Mouse (Mus musculus) hindbrain, postnatal 0 days (tissue): Measurements from ENCODE around the gene Cacybp. TPM values are rescaled to one million over a fixed set of nuclear protein-coding genes. Genes with fewer than 3 reads are reported as not detected.
A peak's percentile ranks its signal among the peaks of the same experiment; 100 is the strongest.

ENCODE experiments used
- ATAC-seq: fragments of 200-750 bp; cut with Nextera tagmentation; 2 replicates; pipeline ENCODE4 v1.8.0; 2017; ENCODE audit warnings: mild to moderate bottlenecking, moderate TSS enrichment, moderate library complexity
- DNase-seq: peaks from one replicate; pipeline ENCODE4 v3.0.0-alpha.2; 2015; ENCODE audit warnings: low spot score
- H3K27ac ChIP-seq: fragments of 300-500 bp; sonication (generic); 2 replicates; pipeline ENCODE4 v1.5.1; 2014; ENCODE audit warnings: mild to moderate bottlenecking
- H3K27me3 ChIP-seq: fragments of 300-500 bp; sonication (generic); 2 replicates; pipeline ENCODE4 v1.6.1; 2014; ENCODE audit warnings: low read length, mixed read lengths; ENCODE audit not compliant: insufficient read depth
- H3K36me3 ChIP-seq: fragments of 300-500 bp; sonication (generic); 2 replicates; pipeline ENCODE4 v1.6.1; 2014; ENCODE audit warnings: low read length, mixed read lengths; ENCODE audit not compliant: insufficient read depth
- H3K4me1 ChIP-seq: fragments of 300-500 bp; sonication (generic); 2 replicates; pipeline ENCODE4 v1.6.1; 2014; ENCODE audit warnings: antibody characterized with exemption, low read length, mixed read lengths; ENCODE audit not compliant: insufficient read depth
- H3K4me2 ChIP-seq: fragments of 300-500 bp; sonication (generic); 2 replicates; pipeline ENCODE4 v1.6.1; 2014; ENCODE audit warnings: low read depth, mild to moderate bottlenecking, low read length, moderate library complexity, mixed read lengths
- H3K4me3 ChIP-seq: fragments of 300-500 bp; sonication (generic); 2 replicates; pipeline ENCODE4 v1.5.1; 2014; ENCODE audit warnings: low read length
- H3K9ac ChIP-seq: fragments of 300-500 bp; sonication (generic); replicated peaks from 2 replicates; pipeline ENCODE4 v1.6.1; 2014; ENCODE audit warnings: mild to moderate bottlenecking, low read length, moderate library complexity, mixed read lengths
- H3K9me3 ChIP-seq: fragments of 300-500 bp; sonication (generic); 2 replicates; pipeline ENCODE4 v1.6.1; 2016; ENCODE audit warnings: low read length, mixed read lengths
- CTCF ChIP-seq: IDR thresholded peaks from 2 replicates; pipeline ENCODE4 v1.5.1; 2016; ENCODE audit warnings: antibody characterized with exemption, control low read depth, low read depth
- WGBS: fragments of 180-500 bp; shearing (Covaris S2); extraction: QIAGEN DNeasy Blood & Tissue Kit; methylation state at CpG from one replicate; pipeline ENCODE4 v1.1.7; 2014; 5-methylcytosine and 5-hydroxymethylcytosine counted together
- polyA plus RNA-seq: library from polyadenylated mRNA; unstranded; fragments of >200 nt; fragmentation: Nextera tagmentation; extraction: Ambion mirVana; gene quantifications from 2 replicates; pipeline ENCODE4 v1.2.1, GENCODE M21; 2015
- total RNA-seq: library from RNA; depleted of rRNA; stranded (reverse); fragments of >200 nt; gene quantifications from 2 replicates; pipeline ENCODE4 v1.2.3, GENCODE M21; 2014

Gene Cacybp
- total and polyA plus RNA-seq, 2 experiments from 2014 or later, result 49.5 to 317 TPM

DNA sequence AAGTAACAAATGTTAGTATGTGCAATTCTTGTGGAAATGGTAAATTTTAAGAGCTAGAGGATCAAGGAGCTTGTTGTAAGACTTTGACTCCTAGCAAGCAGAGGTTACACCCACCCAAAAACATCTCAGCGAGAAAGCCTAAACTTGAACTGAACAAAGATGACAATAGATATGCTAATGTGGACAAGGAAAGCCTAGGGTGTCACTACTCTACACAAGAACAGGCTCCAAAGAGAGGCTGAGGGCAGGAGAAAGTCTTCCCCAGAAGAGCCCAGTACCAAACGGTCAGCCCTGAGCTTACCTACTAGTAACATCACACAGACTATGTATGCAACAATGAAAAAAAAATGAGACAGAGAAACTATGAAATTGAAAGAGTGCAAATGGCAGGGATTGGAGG, 2.8 kb downstream of the Cacybp start:
- no peaks in the 10 kb centered on the region for H3K9me3 ChIP-seq
- DNase-seq (no peak), ATAC-seq (no peak)
- H3K4me1 ChIP-seq, result peaks cover 18% of the 10 kb centered on the region
- H3K4me2 ChIP-seq, result 0 out of 2 replicates have a peak overlapping the region, but pooled peaks have one; percentile 19
- 27% methylated on average over 2 of the region's 2 CpGs for WGBS
- TF ChIP-seq CTCF, result no peak
- H3K27ac ChIP-seq, result no peak overlapping the region
- H3K9ac ChIP-seq, result no peak overlapping the region
- H3K27me3 ChIP-seq, result no peaks in the 10 kb centered on the region
- H3K36me3 ChIP-seq, result peaks cover 24% of the 10 kb centered on the region; the same call in 1 of the 2 replicates
- H3K4me3 ChIP-seq, result no peak overlapping the region

DNA sequence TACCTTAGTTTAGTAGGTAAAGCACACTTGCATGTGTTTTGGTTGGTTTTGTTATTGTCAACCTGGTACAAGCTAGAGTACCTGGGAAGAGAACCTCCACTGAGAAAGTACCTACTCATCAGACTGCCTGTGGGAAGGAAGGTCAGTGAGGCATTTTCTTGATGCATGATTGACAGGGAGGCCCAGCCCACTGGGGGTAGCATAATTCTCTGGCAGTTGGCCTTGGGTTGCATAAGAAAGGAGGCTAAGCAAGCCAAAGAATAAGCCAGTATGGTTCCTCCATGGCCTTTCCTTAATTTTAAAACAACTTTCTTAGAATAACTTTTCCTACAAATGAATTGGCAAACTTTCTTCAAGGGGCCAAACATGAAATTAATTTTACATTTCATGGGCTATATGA, 7.2 kb downstream of the Cacybp start:
- Histone ChIP-seq H3K27ac (no peak overlapping the region), H3K4me1 (peaks cover 7% of the 10 kb centered on the region; the same call in 1 of the 2 replicates), H3K9me3 (no peaks in the 10 kb centered on the region), H3K4me2 (no peak overlapping the region), H3K4me3 (no peak overlapping the region), H3K36me3 (peaks cover 33% of the 10 kb centered on the region), H3K27me3 (no peaks in the 10 kb centered on the region), H3K9ac (no peak overlapping the region)
- no peak for ATAC-seq
- no peak for DNase-seq
- no peak for TF ChIP-seq CTCF

DNA sequence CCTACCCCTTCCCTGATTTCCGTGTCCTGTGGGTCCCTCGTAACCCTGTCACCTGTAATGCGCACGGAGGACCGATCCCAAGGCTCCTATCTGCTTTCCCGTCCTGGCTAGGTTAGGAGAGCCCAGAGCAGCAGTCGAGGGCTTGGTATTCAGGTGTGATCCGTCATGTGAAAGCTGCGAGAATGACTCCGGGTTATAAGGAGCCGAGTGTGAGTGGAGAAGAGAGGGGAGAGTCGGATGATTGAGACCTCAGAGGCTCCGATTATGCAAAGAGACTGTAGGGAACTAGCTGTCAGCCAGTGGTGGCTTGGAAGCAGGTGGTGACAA, 17.4 kb downstream of the Cacybp start:
- Histone ChIP-seq H3K4me1 (peaks cover 7% of the 10 kb centered on the region; the same call in 1 of the 2 replicates), H3K9me3 (no peaks in the 10 kb centered on the region), H3K4me2 (peak overlapping the region; percentile 83), H3K36me3 (peaks cover 9% of the 10 kb centered on the region; the same call in 1 of the 2 replicates), H3K27me3 (no peaks in the 10 kb centered on the region), H3K27ac (peak overlapping the region; percentile 91), H3K9ac (peak overlapping the region; percentile 85), H3K4me3 (peak overlapping the region; percentile 83)
- DNase-seq, result no peak
- ATAC-seq, result no peak
- WGBS, result under 1% methylated on average over 13 of the region's 13 CpGs
- no peak for TF ChIP-seq CTCF

DNA sequence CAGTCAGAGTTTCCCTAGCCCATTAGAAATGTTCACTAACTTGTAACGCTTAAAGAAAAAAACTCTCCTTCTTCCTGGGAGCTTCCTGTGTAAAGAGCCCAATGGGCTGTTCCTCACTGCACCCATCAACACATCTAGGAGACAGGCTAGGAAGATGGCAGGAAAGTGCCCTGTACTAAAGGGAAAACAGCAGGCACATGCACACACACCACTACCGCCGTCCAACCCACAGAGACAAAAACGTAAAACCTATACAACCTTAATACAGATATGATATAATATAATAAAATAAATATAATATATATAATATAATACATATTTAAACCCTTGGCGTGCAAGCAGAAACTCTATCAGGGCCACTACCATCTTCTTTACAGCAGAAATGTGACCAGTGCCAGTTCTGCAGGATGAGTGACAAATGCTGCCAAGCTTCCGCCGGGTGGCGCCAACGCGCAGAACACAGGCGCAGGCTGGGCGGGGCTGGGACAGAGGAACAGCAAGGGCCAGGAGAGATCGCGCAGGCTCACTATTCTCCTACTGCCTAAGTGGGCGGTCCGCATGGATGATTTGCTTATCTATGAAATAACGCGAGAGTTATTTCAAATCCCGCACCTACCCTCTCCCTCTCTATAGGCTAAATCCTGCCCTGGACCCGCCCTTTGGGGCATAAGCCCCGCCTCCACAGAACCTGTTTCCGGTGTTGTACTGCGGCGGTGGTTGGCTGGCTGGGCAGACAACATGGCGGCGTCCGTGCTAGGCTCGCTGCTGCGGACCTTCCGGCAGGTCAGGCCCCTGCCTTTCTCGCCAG, 17.9 kb downstream of the Cacybp start, which contains the start of gene Mrps14:
Mrps14 (plus strand) TSS at position 687 of the 808 bp plus-strand sequence.
- Histone ChIP-seq H3K4me2 (peak within 1 kb of the TSS; percentile 83), H3K4me3 (peak within 1 kb of the TSS; percentile 83), H3K36me3 (peaks cover 9% of the 10 kb centered on the region; the same call in 1 of the 2 replicates), H3K9me3 (no peaks in the 10 kb centered on the region), H3K4me1 (peaks cover 7% of the 10 kb centered on the region; the same call in 1 of the 2 replicates), H3K27ac (peak within 1 kb of the TSS; percentile 91), H3K9ac (peak within 1 kb of the TSS; percentile 85), H3K27me3 (no peaks in the 10 kb centered on the region)
- 7% methylated on average over 31 of the region's 31 CpGs for WGBS
- peak; percentile 88 for TF ChIP-seq CTCF
- DNase-seq (peak; percentile 99), ATAC-seq (peak; percentile 100)

DNA sequence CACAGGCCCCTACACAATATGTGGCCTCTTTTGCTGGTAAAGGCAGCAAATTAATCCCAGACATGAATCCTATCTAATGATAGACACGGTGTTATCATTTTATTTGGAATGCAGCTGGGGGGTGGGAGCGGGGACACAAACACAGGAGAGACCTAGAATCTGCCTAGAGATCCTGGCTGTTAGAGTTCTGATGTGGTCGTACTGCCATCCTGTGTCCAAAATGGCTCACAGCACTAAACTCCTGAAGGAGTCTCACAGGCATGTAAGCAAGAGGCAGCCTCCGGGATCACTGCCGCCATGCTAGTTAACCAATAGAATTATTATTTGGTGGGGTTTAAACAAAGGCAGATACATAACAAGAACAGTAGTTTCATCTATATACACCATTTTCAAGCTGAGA, 28.2 kb downstream of the Cacybp start:
- 12% methylated on average over 5 of the region's 5 CpGs for WGBS

DNA sequence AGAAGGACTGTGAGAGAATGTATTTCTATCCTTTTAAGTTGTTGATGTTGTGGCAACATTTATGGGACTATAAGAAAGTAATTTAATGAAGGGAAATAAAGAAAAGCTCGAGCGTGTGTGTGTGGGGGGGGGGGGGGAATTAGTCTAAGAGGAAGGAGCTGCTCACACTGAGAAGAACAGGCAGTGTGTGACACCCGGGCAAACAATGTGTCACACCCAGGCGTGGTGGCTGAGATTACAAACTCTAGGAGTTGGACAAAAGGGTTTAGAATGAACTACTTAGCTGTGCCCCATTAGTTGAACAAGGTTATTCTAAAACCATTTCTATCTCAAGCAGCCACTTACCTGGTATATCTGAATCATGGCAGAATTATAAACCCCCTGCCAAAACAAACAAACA, 31.5 kb downstream of the Cacybp start:
- Histone ChIP-seq H3K9ac (no peak overlapping the region), H3K9me3 (no peaks in the 10 kb centered on the region), H3K4me3 (no peak overlapping the region), H3K27me3 (no peaks in the 10 kb centered on the region), H3K36me3 (no peaks in the 10 kb centered on the region), H3K4me2 (no peak overlapping the region), H3K4me1 (no peaks in the 10 kb centered on the region; the same call in 1 of the 2 replicates), H3K27ac (no peak overlapping the region)
- ATAC-seq, result no peak
- TF ChIP-seq CTCF, result no peak
- DNase-seq, result no peak
- WGBS, result 82% methylated on average over 4 of the region's 4 CpGs

More for the DNA sequence above, 28.2 kb downstream of the Cacybp start:
- H3K4me1 ChIP-seq, result no peaks in the 10 kb centered on the region; the same call in 1 of the 2 replicates
- TF ChIP-seq CTCF, result peak; percentile 88
- no peaks in the 10 kb centered on the region for H3K27me3 ChIP-seq
- H3K36me3 ChIP-seq, result no peaks in the 10 kb centered on the region
- DNase-seq, result peak; percentile 88
- peak; percentile 92 for ATAC-seq
- no peak overlapping the region for H3K27ac ChIP-seq
- H3K9ac ChIP-seq, result no peak overlapping the region
- H3K9me3 ChIP-seq, result no peaks in the 10 kb centered on the region
- H3K4me3 ChIP-seq, result no peak overlapping the region
- H3K4me2 ChIP-seq, result peak overlapping the region; percentile 34; the same call in 1 of the 2 replicates

DNA sequence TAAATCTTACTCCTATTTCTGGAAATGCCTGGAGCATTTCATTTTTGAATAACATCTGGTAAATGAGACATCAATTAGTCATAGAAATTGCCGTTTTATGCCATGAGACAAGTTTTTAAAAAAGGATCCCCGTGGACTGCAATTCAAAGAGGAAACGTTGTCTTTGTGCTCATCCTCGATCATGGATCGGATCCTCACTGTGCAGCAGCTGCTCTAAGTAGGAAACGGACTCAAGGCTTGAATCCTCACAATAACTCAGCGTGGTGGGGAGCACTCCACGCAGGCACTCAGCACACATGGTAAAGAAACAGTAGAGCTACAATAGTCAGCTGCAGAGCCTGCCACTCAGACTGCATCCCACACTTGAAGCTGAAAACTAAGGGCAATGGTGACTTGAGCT, 35.8 kb downstream of the Cacybp start:
- 44% methylated on average over 8 of the region's 8 CpGs for WGBS
- no peak for ATAC-seq
- no peak overlapping the region for H3K4me3 ChIP-seq
- no peak overlapping the region for H3K9ac ChIP-seq
- TF ChIP-seq CTCF, result no peak
- peak; percentile 25 for DNase-seq
- H3K27ac ChIP-seq, result no peak overlapping the region
- no peaks in the 10 kb centered on the region for H3K4me1 ChIP-seq
- no peak overlapping the region for H3K4me2 ChIP-seq
- no peaks in the 10 kb centered on the region for H3K36me3 ChIP-seq
- no peaks in the 10 kb centered on the region for H3K9me3 ChIP-seq
- no peaks in the 10 kb centered on the region for H3K27me3 ChIP-seq
